Mouse (Mus musculus) cerebellum, postnatal 25 days (tissue): ENCODE measurements around the gene Kmt2c.
"Not testable (repeated sequence)": the region's sequence is repeated elsewhere in the genome, so short reads cannot be mapped to it uniquely, and the experiment has no call there.

Experiments used
- DNase-seq, 2 experiments: peaks; one replicate each; pipeline ENCODE4 v3.0.0; 2021; ENCODE audit warnings: mixed read lengths in 2 of 2

Kmt2c gene

DNA sequence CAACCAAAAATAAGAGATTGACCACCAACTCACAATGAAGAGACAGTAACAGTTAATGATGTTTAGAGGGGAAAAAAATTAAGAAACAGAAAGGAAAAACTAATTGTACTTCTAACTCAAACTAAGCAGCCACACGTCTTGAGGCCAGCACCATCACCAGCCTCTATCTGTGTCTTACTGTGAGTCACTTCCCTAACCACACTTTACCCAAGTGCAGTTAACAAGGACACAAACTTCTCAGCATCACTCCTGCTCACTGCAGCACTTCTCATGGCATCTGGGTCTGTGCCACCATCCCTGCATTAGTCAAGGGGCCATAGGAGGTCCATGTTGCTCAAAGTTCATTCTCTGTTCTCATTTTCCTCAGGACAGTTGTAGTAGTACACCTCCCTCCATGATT, 131.5 kb downstream of the Kmt2c start:
- no peak for DNase-seq

DNA sequence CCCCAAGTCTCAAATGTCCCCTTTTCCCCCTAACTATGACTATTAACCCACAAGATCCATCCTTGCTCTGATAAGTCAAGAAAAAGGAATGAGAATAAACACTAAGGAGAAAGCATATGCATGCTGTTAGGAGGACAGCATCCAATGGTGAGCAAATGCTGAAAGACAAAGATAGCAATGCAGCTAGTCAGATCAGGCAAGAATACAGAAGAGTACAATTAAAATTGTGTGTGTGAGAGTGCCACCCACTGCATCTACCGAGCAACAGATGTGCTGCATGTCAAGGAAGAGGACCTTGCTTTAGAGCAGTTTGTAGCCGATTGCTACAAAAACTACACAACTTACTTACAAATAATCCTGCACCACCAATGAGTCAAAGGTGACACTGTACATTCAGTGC, 145.1 kb downstream of the Kmt2c start:
- no peak for DNase-seq

DNA sequence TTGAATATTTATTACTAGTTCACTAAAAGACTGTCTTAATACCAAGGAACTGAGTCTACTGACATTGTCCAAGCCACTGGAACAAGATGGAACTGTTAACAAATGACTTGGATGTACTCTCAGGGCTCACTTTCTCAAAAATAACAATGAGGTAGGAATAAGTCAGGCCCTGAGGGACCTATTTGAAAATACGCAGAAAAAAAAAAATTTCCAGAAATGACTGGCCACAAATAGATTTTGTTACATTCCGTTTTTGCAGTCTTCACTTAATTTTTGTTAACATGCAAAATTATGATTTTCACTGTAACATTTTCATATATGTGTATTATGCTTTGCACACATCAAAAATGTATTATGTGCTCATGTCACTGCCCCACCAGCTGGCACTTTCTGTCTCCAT, 167.3 kb downstream of the Kmt2c start:
- no peak for DNase-seq

DNA sequence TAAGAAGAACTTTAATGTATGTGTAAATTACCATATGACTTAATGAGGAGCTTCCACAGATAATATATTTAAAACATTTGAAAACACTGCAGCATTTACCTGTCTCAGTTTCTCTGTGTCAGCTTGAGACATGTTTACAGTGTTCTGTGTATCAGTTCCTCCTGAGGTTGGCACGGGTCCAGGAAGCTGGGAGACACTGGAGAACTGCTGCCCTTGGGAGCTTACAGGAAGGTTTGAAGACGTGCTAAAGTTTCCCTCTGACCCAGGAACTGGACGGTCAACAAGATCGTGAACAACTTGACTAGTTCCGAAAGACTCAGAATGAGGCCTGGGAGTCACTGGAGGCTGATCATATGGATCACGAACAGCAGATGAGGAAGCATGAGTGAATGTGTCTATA, 184.7 kb downstream of the Kmt2c start:
- DNase-seq, result peak; percentile 29 to 66

DNA sequence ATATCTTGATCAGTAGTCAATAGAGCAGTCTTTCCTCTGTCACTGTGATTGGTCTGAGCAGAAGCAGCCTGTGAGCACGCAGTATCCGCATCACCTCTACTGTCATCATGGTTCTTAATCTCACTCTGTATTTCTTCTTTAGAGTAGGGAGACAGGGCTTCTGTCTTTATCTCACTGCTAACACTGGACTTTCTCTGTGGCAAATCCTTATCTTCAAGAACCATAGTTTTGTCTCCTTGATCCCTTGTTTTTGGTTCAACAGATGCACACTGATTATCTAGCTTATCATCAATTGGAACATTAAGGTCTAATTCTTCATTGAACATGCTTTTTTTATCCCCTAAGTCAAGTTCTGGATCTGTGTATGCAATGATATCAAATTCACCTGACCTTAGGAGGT, 188.4 kb downstream of the Kmt2c start:
- no peak for DNase-seq

DNA sequence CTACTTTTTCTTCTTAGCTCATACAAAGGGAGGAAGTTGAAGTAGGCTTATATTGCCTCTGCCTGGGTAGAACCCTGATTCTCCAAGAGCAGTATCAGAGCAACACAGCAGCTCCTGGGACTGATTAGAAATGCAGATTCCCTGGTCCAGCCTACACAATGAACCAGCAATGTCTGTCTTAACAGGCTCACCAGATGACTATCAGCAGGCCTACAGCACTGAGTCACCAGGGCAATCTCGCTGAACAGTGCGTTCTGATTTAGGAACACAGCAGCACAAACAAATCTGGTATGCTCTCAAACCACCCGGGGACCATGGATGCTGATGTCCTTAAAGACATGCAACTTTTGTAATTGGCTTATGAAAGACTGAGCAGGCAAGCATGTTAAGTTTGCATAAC, 201.8 kb downstream of the Kmt2c start:
- DNase-seq, result no peak

DNA sequence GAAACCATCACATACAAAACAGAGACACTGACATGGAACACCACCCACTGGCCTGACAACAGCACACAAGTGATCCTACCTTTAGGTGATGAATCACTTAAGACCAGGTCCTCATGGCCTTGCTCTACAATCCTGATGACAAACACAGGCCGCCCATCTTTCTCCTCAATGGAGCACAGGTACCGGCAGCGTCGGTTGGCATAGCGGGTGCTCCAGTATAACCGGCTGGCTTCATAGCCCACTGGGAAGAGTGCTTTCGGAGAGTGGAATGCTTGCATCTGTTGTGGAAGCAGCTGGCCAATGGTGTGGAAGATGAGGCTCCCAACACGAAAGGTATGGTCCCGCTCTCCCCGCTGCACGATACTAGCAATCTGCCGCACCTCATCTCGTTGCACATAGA, 214.6 kb downstream of the Kmt2c start:
- no peak for DNase-seq

DNA sequence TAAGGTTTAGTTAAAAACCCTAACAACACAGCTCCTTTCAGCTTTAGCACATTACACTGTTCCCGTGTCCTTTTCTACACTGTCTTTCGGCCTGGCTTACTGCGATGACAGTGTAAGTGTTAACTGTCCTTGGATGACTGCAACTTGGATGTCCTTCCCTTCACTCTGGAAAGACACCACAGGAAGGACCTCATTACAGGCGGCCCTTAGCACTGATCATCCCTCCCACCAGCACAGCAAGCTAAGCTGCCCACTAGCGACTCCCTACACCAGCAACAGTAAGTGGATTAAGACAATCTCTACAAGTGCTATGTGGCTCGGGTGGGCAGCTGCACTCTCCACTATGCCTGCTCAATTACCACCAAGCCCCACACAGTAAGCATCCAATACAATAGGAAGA, 222.2 kb downstream of the Kmt2c start:
- DNase-seq, result no peak

DNA sequence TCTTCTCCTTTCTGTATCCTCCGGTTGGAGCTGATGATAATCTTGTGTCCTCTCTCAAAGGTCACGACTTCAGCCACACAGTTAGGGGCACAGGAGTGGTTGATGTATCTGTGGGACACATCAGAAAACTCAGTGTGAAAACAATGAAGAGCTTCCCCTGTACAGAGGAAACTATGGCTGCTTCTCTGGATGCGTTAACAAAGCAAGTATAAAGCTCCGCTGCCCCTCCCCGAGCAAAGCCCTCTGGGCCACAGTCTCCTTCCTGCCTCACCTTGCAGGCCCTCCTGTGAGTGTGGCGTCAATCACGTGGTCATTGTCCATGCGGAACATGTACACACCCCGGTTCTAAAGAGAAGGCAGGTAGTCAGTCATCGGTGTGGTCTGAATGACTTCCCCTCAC, 223.0 kb downstream of the Kmt2c start:
- no peak for DNase-seq

DNA sequence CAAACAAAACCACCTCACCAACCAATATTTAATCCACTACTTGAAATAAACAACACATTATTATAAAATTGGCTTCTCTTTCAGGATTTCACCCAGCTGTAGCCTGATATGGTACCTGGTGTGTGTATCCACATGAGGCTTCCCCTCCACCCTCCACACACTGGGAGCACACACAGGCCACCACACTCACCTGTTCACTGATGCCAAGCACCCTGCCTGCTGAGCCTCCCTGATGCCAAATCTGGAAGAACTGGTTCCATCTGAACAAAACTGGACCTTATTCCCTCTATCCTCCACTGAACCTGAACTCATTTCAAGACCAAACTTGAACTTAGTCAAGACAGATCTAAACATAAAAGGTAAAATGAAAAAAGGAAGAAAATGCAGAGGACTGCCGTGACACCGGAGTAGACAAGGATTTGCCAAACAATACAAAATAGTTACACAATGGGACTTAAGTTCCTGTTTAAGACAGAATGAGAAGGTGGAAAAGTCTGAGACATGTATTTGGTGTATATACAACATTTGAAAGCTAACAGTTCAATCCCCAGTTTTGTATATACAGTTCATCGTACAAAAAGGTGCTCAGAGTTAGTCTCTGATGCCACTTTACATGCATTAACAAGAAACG, 230.2 kb downstream of the Kmt2c start:
- DNase-seq, result peak in 1 of 2 experiments; percentile 24

DNA sequence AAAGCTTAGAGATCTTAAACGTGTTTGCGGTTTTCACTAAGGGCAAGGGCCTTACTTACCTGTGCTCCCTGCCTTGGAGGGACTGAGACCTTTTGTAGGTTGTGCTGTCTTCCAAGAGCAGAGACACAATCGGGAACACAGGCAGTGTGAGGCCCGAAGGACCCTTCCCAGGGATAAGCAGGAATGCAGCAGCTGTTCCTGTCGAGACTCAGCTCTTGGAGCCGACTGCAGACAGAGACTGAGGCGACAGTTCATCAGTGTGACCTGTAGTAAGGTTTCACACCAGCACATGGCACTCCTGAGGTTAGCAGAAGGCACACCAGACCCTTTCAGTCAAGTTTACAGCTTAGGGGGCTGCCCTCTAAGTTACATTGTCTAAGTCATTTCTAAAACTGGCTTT, 236.3 kb downstream of the Kmt2c start:
- no peak for DNase-seq

DNA sequence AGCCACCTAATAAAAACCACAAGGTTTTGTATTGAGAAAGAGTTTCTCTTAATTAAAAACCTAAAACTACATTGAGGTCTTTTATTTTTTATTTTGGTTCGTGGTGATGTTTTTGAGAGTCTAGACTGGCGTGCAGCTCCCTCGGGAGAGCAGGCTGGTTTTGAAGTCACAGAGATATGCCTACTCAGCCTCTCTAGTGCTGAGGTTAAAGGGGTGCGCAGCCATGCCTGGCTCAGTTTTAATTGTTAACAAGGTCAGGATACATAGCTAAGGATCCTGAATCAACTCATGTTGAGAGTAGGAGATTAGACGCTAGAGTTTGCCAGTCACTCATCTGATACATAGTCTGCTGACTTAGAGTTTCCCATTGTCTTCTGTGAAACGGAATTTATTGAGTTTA, 237.1 kb downstream of the Kmt2c start:
- no peak for DNase-seq

DNA sequence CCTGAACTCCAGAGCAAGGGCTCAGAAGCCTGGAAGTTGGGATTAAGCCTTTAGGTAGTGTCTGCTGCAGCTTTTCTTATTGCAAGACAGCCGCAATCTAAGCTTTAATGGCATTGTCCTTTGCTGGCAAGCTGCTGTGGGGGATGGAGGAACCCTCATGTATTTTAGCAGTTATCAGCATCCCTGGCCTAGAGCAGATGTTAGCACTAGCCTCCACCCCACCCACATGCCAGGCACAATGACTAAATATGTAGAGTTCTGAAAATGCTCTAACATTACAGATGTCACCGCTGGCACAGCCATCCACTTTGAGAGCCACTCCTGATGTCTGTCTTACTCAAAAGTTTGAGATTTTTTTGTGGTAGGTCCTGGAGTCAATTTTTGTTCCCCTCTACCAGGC, 241.9 kb downstream of the Kmt2c start:
- no peak for DNase-seq

DNA sequence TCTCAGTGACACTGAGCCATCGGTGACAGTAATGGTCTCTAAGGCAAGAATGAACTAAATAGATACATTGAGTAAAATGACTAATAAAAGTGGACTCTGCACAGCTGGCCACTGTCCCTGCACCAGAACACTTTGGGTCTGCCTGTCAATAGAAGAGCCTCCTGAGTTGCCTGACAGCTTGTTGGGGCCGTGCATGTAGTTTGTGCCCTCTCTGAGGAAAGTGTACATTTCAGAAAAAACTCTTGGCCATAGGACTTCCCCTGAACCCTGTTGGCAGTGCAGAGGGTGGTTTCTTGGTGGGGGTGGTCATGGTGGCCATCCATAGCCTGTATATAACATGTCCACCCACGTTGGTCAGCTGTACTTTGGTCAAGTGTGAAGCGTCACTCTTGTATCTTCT, 244.1 kb downstream of the Kmt2c start:
- no peak for DNase-seq

DNA sequence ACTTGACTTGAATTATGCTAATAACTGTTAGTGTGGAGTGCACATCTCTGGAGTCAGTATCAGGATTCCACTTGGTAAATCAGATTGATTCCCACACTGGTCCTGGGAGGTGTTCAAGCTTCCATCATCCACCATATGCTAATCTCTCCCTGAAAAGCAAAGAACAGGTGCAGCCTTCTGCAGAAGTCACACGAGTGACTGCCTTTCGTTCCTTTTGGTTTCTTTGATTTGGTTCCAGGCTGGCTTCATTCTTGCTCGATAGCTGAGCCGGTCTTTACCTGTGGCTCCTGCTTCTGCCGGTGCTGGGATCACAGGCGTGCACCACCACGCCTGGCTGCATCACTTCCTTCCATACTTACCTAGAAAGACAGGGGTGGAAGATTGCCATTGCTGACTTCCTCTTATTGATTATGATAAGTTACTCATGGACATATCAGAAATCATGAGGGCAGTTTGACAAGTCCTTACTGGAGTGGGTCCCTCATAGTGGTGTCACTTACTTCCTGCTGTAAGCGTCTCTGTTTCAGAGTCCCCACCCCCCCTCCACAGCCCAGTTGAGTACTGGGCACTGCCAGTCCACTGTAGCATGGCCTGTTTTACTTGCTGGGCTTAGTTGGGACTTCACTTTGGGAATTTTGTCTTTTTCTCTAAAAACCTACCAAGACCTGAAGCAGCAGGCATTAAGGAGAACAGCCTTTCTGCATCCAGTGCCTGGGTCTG, 245.6 kb downstream of the Kmt2c start:
- DNase-seq, result no peak

DNA sequence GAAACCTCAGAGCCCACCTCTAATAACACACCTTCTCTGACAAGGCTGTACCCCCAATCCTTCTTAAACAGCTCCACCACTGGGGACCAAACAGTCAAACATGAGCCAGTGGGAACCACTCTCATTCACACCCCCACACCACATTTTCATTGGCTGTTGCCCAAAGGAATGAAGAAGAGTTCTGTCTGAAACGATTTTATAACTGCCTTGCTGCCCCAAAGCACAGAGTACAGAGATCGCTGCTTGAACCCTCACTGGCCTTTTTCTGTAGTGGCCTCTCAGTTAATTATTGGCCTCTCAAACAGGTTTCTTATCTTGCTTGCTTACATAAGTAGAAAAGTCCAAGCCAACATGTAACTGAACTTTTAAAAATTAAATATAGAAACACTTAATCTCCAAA, 246.2 kb downstream of the Kmt2c start:
- DNase-seq, result no peak

DNA sequence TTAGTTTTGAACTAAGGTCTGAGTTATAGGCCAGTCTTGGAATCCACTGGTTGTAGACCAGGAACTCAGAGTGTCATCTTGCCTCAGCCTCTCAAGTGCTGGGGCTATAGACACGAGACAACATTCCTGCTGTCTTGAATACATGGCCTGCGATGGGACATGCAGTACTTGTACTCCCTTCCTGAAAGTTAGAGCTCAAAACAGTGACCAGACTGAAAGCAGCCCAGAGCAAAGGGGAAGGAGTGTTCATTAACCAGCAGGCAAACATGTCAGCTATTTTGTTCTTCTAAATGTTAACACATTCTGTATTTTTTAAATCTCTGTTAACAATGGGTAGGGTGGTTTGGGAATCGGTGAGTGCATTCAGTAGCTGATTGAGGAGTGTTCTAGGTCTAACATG, 251.5 kb downstream of the Kmt2c start:
- no peak for DNase-seq

DNA sequence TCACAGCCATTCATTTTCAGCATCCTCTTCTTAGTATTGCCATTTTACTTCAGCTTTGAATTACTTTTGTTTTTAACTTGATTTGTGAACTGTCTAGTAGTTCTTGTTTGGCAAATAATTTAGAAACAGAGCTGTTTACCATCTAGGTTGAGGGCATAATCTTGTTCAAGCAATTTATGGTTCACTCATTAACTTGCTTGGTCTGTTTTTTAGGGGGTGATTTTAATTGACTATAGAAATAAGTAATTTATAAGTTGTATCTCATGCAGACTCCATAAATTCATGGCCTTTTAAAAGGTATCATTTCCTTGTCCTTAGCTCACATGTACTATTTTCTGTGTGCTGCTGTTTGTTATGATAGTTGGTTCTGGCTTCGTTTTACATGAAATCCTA, 252.1 kb downstream of the Kmt2c start:
- no peak for DNase-seq

DNA sequence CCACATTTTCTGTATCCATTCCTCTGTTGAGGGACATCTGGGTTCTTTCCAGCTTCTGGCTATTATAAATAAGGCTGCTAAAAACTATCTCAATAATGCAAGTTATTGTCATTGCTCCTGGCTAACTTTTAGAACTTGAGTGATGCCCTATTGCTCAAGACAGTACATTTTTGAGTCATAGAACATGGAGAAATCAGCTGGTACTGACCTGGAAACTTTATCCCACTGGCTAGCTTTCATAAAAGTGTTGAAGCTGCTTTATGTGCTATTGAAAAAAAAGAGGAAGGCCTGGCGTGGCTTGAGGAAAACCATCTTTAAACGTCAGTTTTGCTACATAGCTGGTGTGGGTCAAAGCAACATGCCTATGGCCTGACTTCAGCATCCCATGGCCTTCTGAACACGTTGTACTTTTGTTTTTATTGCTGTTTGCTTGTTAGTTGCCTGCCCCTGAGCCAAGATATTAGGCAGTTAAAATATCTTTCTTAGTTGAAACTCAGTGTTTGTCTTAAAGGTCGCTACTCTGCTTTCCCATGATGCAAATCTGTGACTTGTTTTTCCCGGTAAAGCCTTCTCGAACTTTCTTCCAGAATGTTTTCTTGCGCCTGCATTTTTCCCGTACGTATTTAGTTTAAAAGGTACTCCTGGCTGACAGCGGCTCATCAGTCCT, 252.6 kb downstream of the Kmt2c start:
- no peak for DNase-seq

DNA sequence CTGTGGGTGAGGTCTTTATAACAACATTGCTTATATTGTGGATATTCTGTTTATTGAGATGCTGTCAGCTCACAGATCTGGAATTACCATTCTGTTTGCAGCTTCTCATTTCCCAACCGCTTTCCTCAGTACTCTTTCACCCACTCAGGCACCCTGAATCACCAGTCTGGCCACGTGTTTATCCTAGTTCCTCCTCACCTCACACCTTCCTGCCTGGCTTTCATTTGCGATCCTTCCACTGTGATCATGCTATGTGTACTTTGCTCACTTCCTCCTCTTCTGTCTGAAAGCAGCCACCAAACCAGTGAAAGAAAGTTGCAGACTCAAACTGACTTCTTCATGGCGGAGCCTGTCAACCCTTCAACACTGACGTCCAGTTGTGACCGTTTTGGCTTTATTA, 255.5 kb downstream of the Kmt2c start:
- no peak for DNase-seq

DNA sequence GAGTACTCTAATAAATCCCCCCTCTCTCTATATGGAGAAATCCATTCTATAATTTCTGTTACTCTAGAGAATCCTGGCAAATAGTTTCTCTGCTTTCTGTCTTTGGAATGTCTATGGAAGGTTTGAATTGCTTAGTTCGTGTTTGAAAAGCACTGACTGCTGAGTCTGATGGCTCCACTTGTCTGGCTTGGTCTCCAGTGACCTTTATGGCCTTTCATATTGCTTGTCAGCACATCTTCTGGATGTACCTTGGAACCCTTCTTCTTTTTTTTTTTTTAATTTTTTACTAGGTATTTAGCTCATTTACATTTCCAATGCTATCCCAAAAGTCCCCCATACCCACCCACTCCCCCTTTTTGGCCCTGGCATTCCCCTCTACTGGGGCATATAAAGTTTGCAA, 274.2 kb downstream of the Kmt2c start:
- not testable (repeated sequence) for DNase-seq

DNA sequence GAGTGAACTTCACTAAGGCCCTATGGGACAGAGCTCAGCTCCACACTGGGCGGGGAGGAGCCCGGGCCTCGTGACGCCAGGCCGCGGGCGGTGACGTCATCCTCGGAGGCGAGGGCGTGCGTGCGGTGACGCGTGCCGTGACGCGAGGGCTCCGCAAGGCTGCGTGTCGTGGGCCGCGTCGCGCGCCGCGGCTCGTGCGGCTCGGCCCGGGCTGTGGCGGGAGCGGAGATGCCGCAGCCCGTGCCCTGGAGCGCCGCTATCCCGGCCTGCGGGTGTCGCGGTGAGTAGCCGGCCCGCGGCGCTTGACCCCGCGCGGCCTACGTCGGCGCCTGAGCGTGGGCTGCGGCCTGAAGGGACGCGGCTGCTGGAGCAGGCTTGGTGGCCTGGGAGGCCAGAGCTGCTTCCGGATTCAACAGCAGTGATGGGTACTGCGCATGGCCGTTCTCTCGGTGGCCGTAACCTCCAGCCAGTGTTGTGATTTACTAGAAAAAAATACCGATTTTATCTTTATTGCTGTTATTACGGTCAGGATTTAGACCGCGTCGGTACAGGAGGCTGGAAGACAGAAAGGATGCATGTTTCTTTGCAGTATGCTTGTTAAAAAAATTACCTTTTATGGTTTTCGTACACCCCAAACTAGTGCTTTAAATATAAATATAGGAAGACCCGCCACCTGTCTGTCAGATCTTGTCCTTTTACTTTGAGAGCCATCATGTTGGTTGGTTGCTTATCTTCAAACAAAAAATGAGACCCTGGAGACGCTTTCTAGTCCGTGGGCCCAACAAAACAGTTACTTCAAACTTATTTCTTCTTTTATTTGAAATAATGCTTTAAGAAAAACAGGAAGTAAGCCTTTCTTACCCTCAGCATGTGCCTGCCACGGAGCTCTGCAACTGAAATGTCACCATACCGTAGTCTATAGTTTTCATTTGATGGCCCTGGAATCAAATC, 275.6 kb downstream of the Kmt2c start, which contains the start of gene E130116L18Rik:
E130116L18Rik (minus strand) TSS at position 402 of the 951 bp plus-strand sequence.
- DNase-seq, result peak; percentile 95 to 97
